ENCODE assay signal across 29 mouse cellular contexts in the genomic region with DNA sequence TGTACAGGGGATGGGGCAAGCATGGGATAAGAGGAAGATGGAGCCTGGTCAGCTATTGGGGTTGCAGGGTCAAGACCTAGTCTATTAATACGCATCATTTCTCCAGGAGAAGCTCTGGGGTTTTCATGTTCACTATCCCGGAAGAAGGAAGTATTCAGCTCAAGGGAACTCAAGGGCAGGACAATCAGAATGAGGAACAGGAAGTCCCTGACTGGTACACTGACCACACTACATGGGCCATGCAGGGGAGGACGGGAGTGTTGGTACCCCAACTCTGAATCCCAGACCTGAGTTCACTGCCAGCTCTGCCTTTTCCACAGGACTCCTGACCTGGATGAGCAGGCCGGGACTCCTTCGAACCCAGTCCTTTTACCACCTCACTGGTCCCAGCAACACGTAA. TPM values are rescaled to one million over a fixed set of nuclear protein-coding genes. Genes with fewer than 3 reads are reported as not detected.
DNase-seq lines count a peak whose midpoint lies in the region; ATAC-seq and TF ChIP-seq lines count a peak whose summit lies in the region.
"Had no signal": no experiment of that assay in that cellular context is flagged by ENCODE, and none has a peak within 500 bp of the region (broad histone marks: within the 10 kb centered on the region; RNA-seq: fewer than 3 reads in every experiment).

No protein-coding gene starts in this region.

- no peak for TF ChIP-seq CTCF in bone marrow macrophage, adult 2 months (IDR thresholded peaks at IDR 0.05; ENCODE audit: low read depth, low read length)
- TF ChIP-seq CTCF in forebrain, postnatal 0 days (IDR thresholded peaks at IDR 0.05; ENCODE audit: low read depth): no peak

- DNase-seq in 416B (ENCODE audit: low read depth): peak; percentile 6
- no peak for DNase-seq in adrenal gland, adult 2 months
- no peak for DNase-seq in forebrain, postnatal 0 days
- DNase-seq in layer of hippocampus, adult 9-11 months: no peak
- DNase-seq: adrenal gland, postnatal 14 days; B cell, adult 2 months; cerebellum, adult 11-12 months; cerebellum, adult 8-10 months; cerebellum, postnatal 10 days; gastrocnemius, postnatal 10 days; heart, adult 18-20 months; heart, postnatal 10 days; heart, postnatal 36 days had no signal

- ATAC-seq in megakaryocyte, adult 5-6 weeks (ENCODE audit: poor library complexity, severe bottlenecking): peak; percentile 80
- ATAC-seq in neutrophil, adult 5-6 weeks (ENCODE audit: extremely low read depth, insufficient number of reproducible peaks, low FRiP score, poor library complexity, severe bottlenecking): 0 out of 2 replicates have a peak, but pooled peaks have one; percentile 23
- no peak for ATAC-seq in forebrain, postnatal 0 days
- ATAC-seq: forebrain, embryonic 14.5 days; hindbrain, embryonic 16.5 days; intestine, embryonic 15.5 days had no signal

- H3K36me3 ChIP-seq in forebrain, postnatal 0 days (ENCODE audit: insufficient read depth): no peaks in the 10 kb centered on the region
- H3K36me3 ChIP-seq: embryonic facial prominence, embryonic 12.5 days; embryonic facial prominence, embryonic 15.5 days; heart, embryonic 12.5 days; heart, embryonic 15.5 days; hindbrain, embryonic 10.5 days; hindbrain, embryonic 13.5 days; intestine, embryonic 15.5 days had no signal

- no peaks in the 10 kb centered on the region for H3K27me3 ChIP-seq in forebrain, postnatal 0 days (ENCODE audit: insufficient read depth, low read length)
- H3K27me3 ChIP-seq: embryonic facial prominence, embryonic 12.5 days; embryonic facial prominence, embryonic 15.5 days; heart, embryonic 12.5 days; heart, embryonic 15.5 days; hindbrain, embryonic 13.5 days; intestine, embryonic 15.5 days had no signal

- WGBS in forebrain, postnatal 0 days: 93% methylated on average over 6 of the region's 6 CpGs

- 0 out of 2 replicates have a peak overlapping the region, but pooled peaks have one; percentile 12 for H3K27ac ChIP-seq in bone marrow macrophage, adult 2 months (ENCODE audit: insufficient read depth, low read depth, low read length)
- no peak overlapping the region for H3K27ac ChIP-seq in forebrain, postnatal 0 days (ENCODE audit: low read depth, low read length)
- H3K27ac ChIP-seq: embryonic facial prominence, embryonic 12.5 days; embryonic facial prominence, embryonic 15.5 days; heart, embryonic 15.5 days; hindbrain, embryonic 10.5 days; hindbrain, embryonic 13.5 days; intestine, embryonic 15.5 days had no signal

- no peaks in the 10 kb centered on the region for H3K9me3 ChIP-seq in forebrain, postnatal 0 days (ENCODE audit: low read length)
- H3K9me3 ChIP-seq: embryonic facial prominence, embryonic 12.5 days; embryonic facial prominence, embryonic 15.5 days; heart, embryonic 15.5 days; hindbrain, embryonic 13.5 days; intestine, embryonic 15.5 days had no signal

- no peak for TF ChIP-seq POLR2A in bone marrow macrophage, adult 2 months (IDR thresholded peaks at IDR 0.05; ENCODE audit: borderline replicate concordance, low read depth, low read length)

- no peak overlapping the region for H3K9ac ChIP-seq in forebrain, postnatal 0 days
- H3K9ac ChIP-seq: embryonic facial prominence, embryonic 12.5 days; embryonic facial prominence, embryonic 15.5 days; heart, embryonic 12.5 days; heart, embryonic 15.5 days; hindbrain, embryonic 13.5 days; intestine, embryonic 15.5 days had no signal

- H3K4me3 ChIP-seq in bone marrow macrophage, adult 2 months (ENCODE audit: insufficient read depth, low read length): peak overlapping the region; percentile 35
- H3K4me3 ChIP-seq in forebrain, postnatal 0 days (ENCODE audit: low read depth, low read length): no peak overlapping the region
- H3K4me3 ChIP-seq: embryonic facial prominence, embryonic 12.5 days; embryonic facial prominence, embryonic 15.5 days; heart, embryonic 12.5 days; heart, embryonic 15.5 days; hindbrain, embryonic 10.5 days; hindbrain, embryonic 13.5 days; intestine, embryonic 15.5 days had no signal

- H3K4me1 ChIP-seq in bone marrow macrophage, adult 2 months (ENCODE audit: control insufficient read depth, insufficient read depth, low read length): peaks cover 14% of the 10 kb centered on the region
- H3K4me1 ChIP-seq in forebrain, postnatal 0 days (ENCODE audit: insufficient read depth): no peaks in the 10 kb centered on the region
- H3K4me1 ChIP-seq: embryonic facial prominence, embryonic 12.5 days; embryonic facial prominence, embryonic 15.5 days; heart, embryonic 12.5 days; heart, embryonic 15.5 days; hindbrain, embryonic 10.5 days; hindbrain, embryonic 13.5 days; intestine, embryonic 15.5 days had no signal

- H3K4me2 ChIP-seq in forebrain, postnatal 0 days (ENCODE audit: low read depth): no peak overlapping the region
- H3K4me2 ChIP-seq: embryonic facial prominence, embryonic 12.5 days; embryonic facial prominence, embryonic 15.5 days; heart, embryonic 12.5 days; heart, embryonic 15.5 days; hindbrain, embryonic 13.5 days; intestine, embryonic 15.5 days had no signal

RNA-seq across cellular contexts. Expression of a gene that starts 5.7 kb away (rescaled TPM):
- polyA plus RNA-seq in bone marrow macrophage, adult 2 months (2012; ENCODE audit: insufficient read depth, insufficient read length, missing spikeins): 4.2 and 7.1 TPM in 2 replicates
- 0.50 and 1.5 TPM in 2 replicates for total RNA-seq in megakaryocyte, adult 5-6 weeks (2015)
- 1.2 and 3.7 TPM in 2 replicates for total RNA-seq in megakaryocyte, adult 5-6 weeks (2017)
- total RNA-seq in neutrophil, adult 5-6 weeks (2017): 0.93 and 1.8 TPM in 2 replicates
- total RNA-seq in adrenal gland, adult 2 months (2021): 10 to 100 TPM; 34.3 to 81.7 TPM
- 20.4 and 21.6 TPM in 2 replicates for polyA plus RNA-seq in adrenal gland, adult 2 months (2012; rRNA removed)
- 321 and 330 TPM in 2 replicates for total RNA-seq in forebrain, postnatal 0 days (2014; rRNA removed)
- polyA plus RNA-seq in forebrain, postnatal 0 days (2015; fragmentation: Nextera tagmentation; extraction: Ambion mirVana): 190 and 242 TPM in 2 replicates

RNA-seq across cellular contexts. Expression of a gene that starts 24.5 kb away (rescaled TPM):
- 9.3 and 10.0 TPM in 2 replicates for polyA plus RNA-seq in bone marrow macrophage, adult 2 months (2012; ENCODE audit: insufficient read depth, insufficient read length, missing spikeins)
- 7.0 and 8.7 TPM in 2 replicates for total RNA-seq in megakaryocyte, adult 5-6 weeks (2015)
- total RNA-seq in megakaryocyte, adult 5-6 weeks (2017): 7.9 and 9.3 TPM in 2 replicates
- total RNA-seq in neutrophil, adult 5-6 weeks (2017): 37.0 and 40.0 TPM in 2 replicates
- 10 to 100 TPM in 1 of 2 experiments, 1 to 10 TPM in 1; 10.0 to 12.3 TPM for total RNA-seq in adrenal gland, adult 2 months (2021)
- 46.0 and 46.4 TPM in 2 replicates for polyA plus RNA-seq in adrenal gland, adult 2 months (2012; rRNA removed)
- 1.2 TPM in 2 replicates for total RNA-seq in forebrain, postnatal 0 days (2014; rRNA removed)
- 1.0 and 1.5 TPM in 2 replicates for polyA plus RNA-seq in forebrain, postnatal 0 days (2015; fragmentation: Nextera tagmentation; extraction: Ambion mirVana)

RNA-seq across cellular contexts. Expression of a gene that starts 25.7 kb away (rescaled TPM):
- 0.55 and 1.1 TPM in 2 replicates for polyA plus RNA-seq in bone marrow macrophage, adult 2 months (2012; ENCODE audit: insufficient read depth, insufficient read length, missing spikeins)
- total RNA-seq in megakaryocyte, adult 5-6 weeks (2015): 0.40 and 0.59 TPM in 2 replicates
- 0.07 and 0.37 TPM in 2 replicates for total RNA-seq in megakaryocyte, adult 5-6 weeks (2017)
- not detected in 2 replicates for total RNA-seq in neutrophil, adult 5-6 weeks (2017)
- total RNA-seq in adrenal gland, adult 2 months (2021): under 1 TPM in 1 of 2 experiments, not detected in 1; 0.07 TPM
- 0.06 TPM in 1 of 2 replicates, not detected in the other for polyA plus RNA-seq in adrenal gland, adult 2 months (2012; rRNA removed)
- 0.10 and 0.23 TPM in 2 replicates for total RNA-seq in forebrain, postnatal 0 days (2014; rRNA removed)
- polyA plus RNA-seq in forebrain, postnatal 0 days (2015; fragmentation: Nextera tagmentation; extraction: Ambion mirVana): 0.06 and 0.10 TPM in 2 replicates
- total RNA-seq: adrenal gland, adult 18-20 months; adrenal gland, postnatal 14 days; gastrocnemius, adult 18-20 months; gastrocnemius, postnatal 10 days; gastrocnemius, postnatal 4 days; heart, adult 18-20 months; heart, postnatal 10 days; heart, postnatal 36 days had no signal
- polyA plus RNA-seq: forebrain, embryonic 11.5 days; forebrain, embryonic 14.5 days; heart, embryonic 12.5 days; heart, embryonic 15.5 days; hindbrain, embryonic 10.5 days; hindbrain, embryonic 13.5 days; intestine, embryonic 15.5 days had no signal

RNA-seq across cellular contexts. Expression of a gene that starts 27.2 kb away (rescaled TPM):
- 35.0 and 35.8 TPM in 2 replicates for polyA plus RNA-seq in bone marrow macrophage, adult 2 months (2012; ENCODE audit: insufficient read depth, insufficient read length, missing spikeins)
- 9.5 and 12.3 TPM in 2 replicates for total RNA-seq in megakaryocyte, adult 5-6 weeks (2015)
- total RNA-seq in megakaryocyte, adult 5-6 weeks (2017): 20.2 and 26.4 TPM in 2 replicates
- 11.5 and 17.5 TPM in 2 replicates for total RNA-seq in neutrophil, adult 5-6 weeks (2017)
- 10 to 100 TPM; 21.3 to 22.4 TPM for total RNA-seq in adrenal gland, adult 2 months (2021)
- 21.6 and 24.0 TPM in 2 replicates for polyA plus RNA-seq in adrenal gland, adult 2 months (2012; rRNA removed)
- 36.4 and 36.7 TPM in 2 replicates for total RNA-seq in forebrain, postnatal 0 days (2014; rRNA removed)
- 25.8 and 27.5 TPM in 2 replicates for polyA plus RNA-seq in forebrain, postnatal 0 days (2015; fragmentation: Nextera tagmentation; extraction: Ambion mirVana)

RNA-seq across cellular contexts. Expression of a gene that starts 38.6 kb away (rescaled TPM):
- 448 and 491 TPM in 2 replicates for polyA plus RNA-seq in bone marrow macrophage, adult 2 months (2012; ENCODE audit: insufficient read depth, insufficient read length, missing spikeins)
- total RNA-seq in megakaryocyte, adult 5-6 weeks (2015): 987 and 1,037 TPM in 2 replicates
- 267 and 300 TPM in 2 replicates for total RNA-seq in megakaryocyte, adult 5-6 weeks (2017)
- 137 and 138 TPM in 2 replicates for total RNA-seq in neutrophil, adult 5-6 weeks (2017)
- 10 to 100 TPM; 72.7 to 93.7 TPM for total RNA-seq in adrenal gland, adult 2 months (2021)
- 87.0 and 88.3 TPM in 2 replicates for polyA plus RNA-seq in adrenal gland, adult 2 months (2012; rRNA removed)
- 15.7 and 24.3 TPM in 2 replicates for total RNA-seq in forebrain, postnatal 0 days (2014; rRNA removed)
- polyA plus RNA-seq in forebrain, postnatal 0 days (2015; fragmentation: Nextera tagmentation; extraction: Ambion mirVana): 37.3 and 38.3 TPM in 2 replicates

Comparison
In these comparisons a context has a peak if more than half of its experiments do, and no peak if none do; other contexts are left out.
1. RNA of a gene that starts 5.7 kb away (total RNA-seq): 321 to 330 TPM in forebrain, postnatal 0 days and 34.3 to 81.7 TPM in adrenal gland, adult 2 months; 0.50 to 3.7 TPM in megakaryocyte, adult 5-6 weeks and 0.93 to 1.8 TPM in neutrophil, adult 5-6 weeks; every median in the first group is over 4 times any median in the second.